Mouse (Mus musculus) liver, embryonic 16.5 days (tissue): ENCODE data around the gene Atad3a. TPM values are rescaled to one million over a fixed set of nuclear protein-coding genes. Genes with fewer than 3 reads are reported as not detected.

Experiments
- ATAC-seq: fragments of 200-750 bp; cut with Nextera tagmentation; 2 replicates; pipeline ENCODE4 v1.8.0; 2017; ENCODE audit warnings: low read depth, mild to moderate bottlenecking, moderate number of reproducible peaks, moderate library complexity
- H3K27ac ChIP-seq: fragments of 300-500 bp; sonication (generic); 2 replicates; pipeline ENCODE4 v1.5.1; 2014; ENCODE audit warnings: mild to moderate bottlenecking, low read length
- H3K27me3 ChIP-seq: fragments of 300-500 bp; sonication (generic); 2 replicates; pipeline ENCODE4 v1.6.1; 2014; ENCODE audit warnings: low read depth, low read length, mixed read lengths; ENCODE audit not compliant: control insufficient read depth, insufficient read depth
- H3K36me3 ChIP-seq: fragments of 300-500 bp; sonication (generic); 2 replicates; pipeline ENCODE4 v1.6.1; 2014; ENCODE audit warnings: mild to moderate bottlenecking; ENCODE audit not compliant: control insufficient read depth, insufficient read depth
- H3K4me1 ChIP-seq: fragments of 300-500 bp; sonication (generic); 2 replicates; pipeline ENCODE4 v1.6.1; 2014; ENCODE audit warnings: low read depth, low read length, mixed read lengths; ENCODE audit not compliant: control insufficient read depth
- H3K4me2 ChIP-seq: fragments of 300-500 bp; sonication (generic); 2 replicates; pipeline ENCODE4 v1.6.1; 2014; ENCODE audit warnings: low read depth, low read length, mixed read lengths
- H3K4me3 ChIP-seq: fragments of 300-500 bp; sonication (generic); 2 replicates; pipeline ENCODE4 v1.5.1; 2014; ENCODE audit warnings: low read depth, mild to moderate bottlenecking, low read length
- H3K9ac ChIP-seq: fragments of 300-500 bp; sonication (generic); 2 replicates; pipeline ENCODE4 v1.6.1; 2014; ENCODE audit warnings: low read depth, low read length
- H3K9me3 ChIP-seq: fragments of 300-500 bp; sonication (generic); replicated peaks from 2 replicates; pipeline ENCODE4 v1.6.1; 2016; ENCODE audit warnings: low read length; ENCODE audit not compliant: control insufficient read depth
- WGBS: fragments of 180-500 bp; shearing (Covaris S2); extraction: QIAGEN DNeasy Blood & Tissue Kit; methylation state at CpG from one replicate; pipeline ENCODE4 v1.1.7; 2014; ENCODE audit not compliant: insufficient replicate concordance; 5-methylcytosine and 5-hydroxymethylcytosine counted together
- polyA plus RNA-seq: library from polyadenylated mRNA; unstranded; fragments of >200 nt; fragmentation: Nextera tagmentation; extraction: Ambion mirVana; gene quantifications from 2 replicates; pipeline ENCODE4 v1.2.1, GENCODE M21; 2015

Gene Atad3a
- polyA plus RNA-seq, 1 experiment from 2014 or later: 49.5 TPM

GRCm38 (mm10) chr4:155735788-155736187 lies 25.1 kb downstream of the Atad3a start:
- Histone ChIP-seq H3K36me3 (no peaks in the 10 kb centered on the region; the same call in 1 of the 2 replicates), H3K4me3 (peak overlapping the region; percentile 77), H3K4me1 (peaks cover 17% of the 10 kb centered on the region), H3K9ac (no peak overlapping the region), H3K27me3 (0 out of 2 replicates have a peak, but pooled peaks cover 2% of the 10 kb centered on the region), H3K9me3 (no peaks in the 10 kb centered on the region), H3K27ac (no peak overlapping the region), H3K4me2 (peak overlapping the region; percentile 96; the same call in 1 of the 2 replicates)
- ATAC-seq: no peak
- WGBS: 62% methylated on average over 5 of the region's 5 CpGs

GRCm38 (mm10) chr4:155734951-155735702 lies 25.8 kb downstream of the Atad3a start:
- Histone ChIP-seq H3K36me3 (no peaks in the 10 kb centered on the region), H3K4me3 (peak overlapping the region; percentile 77), H3K4me1 (peaks cover 17% of the 10 kb centered on the region), H3K27me3 (0 out of 2 replicates have a peak, but pooled peaks cover 2% of the 10 kb centered on the region), H3K4me2 (peak overlapping the region; percentile 96), H3K9ac (peak overlapping the region; percentile 73), H3K27ac (peak overlapping the region; percentile 50), H3K9me3 (no peaks in the 10 kb centered on the region)
- ATAC-seq: peak; percentile 63
- under 1% methylated on average over 56 of the region's 79 CpGs for WGBS

DNA sequence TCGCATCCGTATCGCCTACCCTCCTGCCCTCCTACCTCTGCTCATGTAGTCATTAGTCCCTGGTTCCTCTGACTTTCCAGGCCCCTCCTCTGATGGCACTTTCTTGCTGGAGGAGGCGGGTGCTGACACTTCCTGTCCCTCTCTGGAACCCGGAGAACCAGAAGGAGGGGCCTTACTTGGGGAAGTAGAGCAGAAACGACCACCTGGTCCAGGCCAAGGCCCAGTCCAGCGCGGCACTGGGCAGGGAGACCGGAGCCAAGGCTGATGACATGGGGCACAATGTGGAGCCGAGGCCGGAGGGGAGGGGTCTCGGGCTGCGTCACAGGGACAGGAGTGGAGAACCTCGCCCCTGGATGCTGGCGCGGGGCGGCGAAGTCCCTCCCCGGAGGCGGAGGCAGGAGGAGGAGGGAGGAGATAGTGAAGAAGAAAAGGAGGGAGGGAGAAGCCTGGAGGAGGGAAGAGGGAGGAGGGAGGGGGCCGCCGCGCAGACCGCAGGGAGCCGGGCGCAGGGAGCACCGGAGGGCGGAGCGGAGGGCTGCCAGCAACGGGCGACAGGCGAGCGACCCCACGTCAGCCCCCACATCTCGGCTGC lies 26.4 kb downstream of the Atad3a start, which contains the start of gene Tmem240:
TSS of gene Tmem240 (plus strand) at position 451 of the 592 bp plus-strand sequence.
- peak; percentile 84 for ATAC-seq
- Histone ChIP-seq H3K9me3 (no peaks in the 10 kb centered on the region), H3K4me3 (peak within 1 kb of the TSS; percentile 77), H3K36me3 (no peaks in the 10 kb centered on the region), H3K4me1 (peaks cover 17% of the 10 kb centered on the region), H3K9ac (peak within 1 kb of the TSS; percentile 73), H3K4me2 (peak within 1 kb of the TSS; percentile 96), H3K27me3 (0 out of 2 replicates have a peak, but pooled peaks cover 2% of the 10 kb centered on the region), H3K27ac (peak within 1 kb of the TSS; percentile 50)
- WGBS: 2% methylated on average over 29 of the region's 35 CpGs

DNA sequence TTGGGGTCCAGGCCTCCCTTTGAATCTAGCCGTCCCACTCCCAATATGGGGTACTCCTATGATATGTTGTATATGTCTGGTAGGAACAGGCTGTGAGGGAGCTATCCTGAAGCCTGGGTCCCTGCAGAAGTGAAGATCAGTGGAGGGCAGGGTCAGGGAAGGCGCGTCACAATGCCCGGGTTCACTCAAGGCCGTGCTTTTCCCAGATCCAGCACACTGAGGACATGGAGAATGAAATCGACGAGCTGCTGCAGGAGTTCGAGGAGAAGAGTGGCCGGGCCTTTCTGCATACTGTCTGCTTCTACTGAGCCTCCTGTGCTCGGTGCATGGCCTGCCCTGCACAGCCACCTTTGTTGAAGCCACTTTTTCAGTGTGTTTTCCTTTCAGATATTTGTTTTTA lies 27.6 kb downstream of the Atad3a start:
- no peaks in the 10 kb centered on the region for H3K9me3 ChIP-seq
- H3K27ac ChIP-seq: no peak overlapping the region
- no peak overlapping the region for H3K9ac ChIP-seq
- H3K4me3 ChIP-seq: no peak overlapping the region
- 0 out of 2 replicates have a peak, but pooled peaks cover 2% of the 10 kb centered on the region for H3K27me3 ChIP-seq
- WGBS: 73% methylated on average over 10 of the region's 10 CpGs
- H3K4me2 ChIP-seq: no peak overlapping the region
- H3K4me1 ChIP-seq: peaks cover 17% of the 10 kb centered on the region
- ATAC-seq: no peak
- H3K36me3 ChIP-seq: no peaks in the 10 kb centered on the region

GRCm38 (mm10) chr4:155727993-155728392 lies 32.9 kb downstream of the Atad3a start:
- H3K4me1 ChIP-seq: no peaks in the 10 kb centered on the region
- H3K27me3 ChIP-seq: no peaks in the 10 kb centered on the region
- H3K4me3 ChIP-seq: no peak overlapping the region
- H3K27ac ChIP-seq: no peak overlapping the region
- ATAC-seq: no peak
- H3K9ac ChIP-seq: no peak overlapping the region
- H3K36me3 ChIP-seq: no peaks in the 10 kb centered on the region
- WGBS: 89% methylated on average over 2 of the region's 2 CpGs
- H3K9me3 ChIP-seq: no peaks in the 10 kb centered on the region
- H3K4me2 ChIP-seq: no peak overlapping the region

DNA sequence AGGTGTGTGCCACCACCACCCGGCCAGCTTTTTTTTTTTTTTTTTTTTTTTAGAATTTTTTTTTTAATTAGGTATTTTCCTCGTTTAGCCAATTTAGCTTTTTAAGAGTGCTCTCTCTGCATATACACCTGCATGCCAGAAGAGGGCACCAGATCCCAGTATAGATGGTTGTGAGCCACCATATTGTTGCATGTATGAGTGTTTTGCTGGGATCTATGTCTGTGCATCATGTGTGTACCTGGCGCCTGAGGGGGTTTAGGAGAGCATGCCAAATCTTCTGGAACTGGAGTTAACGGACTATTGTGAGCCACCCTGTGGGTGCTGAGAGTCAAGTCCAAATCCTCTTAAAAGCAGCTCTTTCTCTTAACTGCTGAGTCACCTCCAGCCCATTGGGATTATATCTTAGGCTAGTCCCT lies 39.2 kb downstream of the Atad3a start:
- no peak for ATAC-seq
- Histone ChIP-seq H3K9ac (no peak overlapping the region), H3K36me3 (peaks cover 7% of the 10 kb centered on the region), H3K4me2 (no peak overlapping the region), H3K27me3 (no peaks in the 10 kb centered on the region), H3K4me3 (no peak overlapping the region), H3K4me1 (no peaks in the 10 kb centered on the region; the same call in 1 of the 2 replicates), H3K9me3 (no peaks in the 10 kb centered on the region), H3K27ac (no peak overlapping the region)
- WGBS: 40% methylated on average over 4 of the region's 4 CpGs

DNA sequence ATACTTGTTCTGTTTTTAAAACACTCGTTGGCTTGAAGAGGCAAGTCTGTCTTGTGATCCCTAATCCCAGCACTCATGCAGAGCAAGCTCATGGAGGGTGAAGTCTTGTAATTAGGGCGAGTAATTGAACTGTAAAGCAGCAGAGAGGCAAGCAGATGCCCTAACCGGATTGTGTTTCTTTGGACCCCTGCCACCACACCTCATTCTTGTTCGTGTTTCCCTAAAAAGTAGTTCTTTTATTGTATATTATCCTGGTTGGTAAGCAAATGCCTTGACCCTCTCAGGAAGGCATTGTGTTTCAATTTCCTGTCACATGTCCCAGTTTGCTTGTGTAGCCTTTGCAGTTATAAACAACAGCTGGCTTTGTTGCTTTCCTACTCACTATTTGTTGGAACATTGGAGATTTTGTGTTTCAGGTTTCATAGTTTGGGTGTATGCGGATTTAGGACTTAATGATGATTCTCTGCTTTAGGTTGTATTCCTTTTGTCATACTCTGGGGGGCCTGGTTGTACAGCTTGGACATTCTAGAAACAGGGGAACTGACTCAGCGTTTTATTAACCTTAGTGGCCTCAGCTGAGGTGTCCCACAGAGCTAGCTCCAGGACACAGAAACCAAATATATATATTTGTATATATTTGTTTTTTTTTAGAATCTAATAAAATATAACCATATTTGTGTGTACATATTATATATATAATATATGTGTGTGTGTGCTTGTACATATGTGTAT lies 50.2 kb downstream of the Atad3a start:
- Histone ChIP-seq H3K27ac (no peak overlapping the region), H3K9ac (0 out of 2 replicates have a peak overlapping the region, but pooled peaks have one; percentile 7), H3K27me3 (no peaks in the 10 kb centered on the region), H3K36me3 (peaks cover under 1% of the 10 kb centered on the region; the same call in 1 of the 2 replicates), H3K9me3 (no peaks in the 10 kb centered on the region), H3K4me2 (no peak overlapping the region), H3K4me3 (no peak overlapping the region), H3K4me1 (peaks cover 15% of the 10 kb centered on the region)
- ATAC-seq: no peak
- 36% methylated on average over 6 of the region's 6 CpGs for WGBS

DNA sequence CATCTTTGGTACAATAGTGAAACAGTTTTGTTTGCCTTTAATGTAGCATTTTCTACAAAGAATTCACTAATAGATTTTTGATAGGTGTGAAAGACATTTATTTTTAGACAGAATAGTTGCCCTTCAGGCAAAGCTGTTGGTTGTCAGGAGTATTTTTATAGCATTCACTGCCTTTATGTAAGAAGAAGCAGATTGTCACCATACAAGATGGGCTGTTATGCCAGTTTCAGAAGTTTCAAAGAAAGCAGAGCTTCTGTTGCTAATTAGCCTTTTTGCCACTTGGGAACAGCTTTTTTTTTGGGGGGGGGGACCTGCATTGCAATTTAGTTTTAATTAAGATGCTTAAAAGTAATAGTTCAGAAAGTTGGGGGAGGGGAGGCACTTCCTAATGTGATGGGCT lies 51.9 kb downstream of the Atad3a start:
- H3K4me1 ChIP-seq: peaks cover 18% of the 10 kb centered on the region
- no peak overlapping the region for H3K4me3 ChIP-seq
- H3K27me3 ChIP-seq: no peaks in the 10 kb centered on the region
- H3K27ac ChIP-seq: no peak overlapping the region
- H3K9me3 ChIP-seq: no peaks in the 10 kb centered on the region
- no peak overlapping the region for H3K4me2 ChIP-seq
- no peak for ATAC-seq
- no peaks in the 10 kb centered on the region for H3K36me3 ChIP-seq
- H3K9ac ChIP-seq: no peak overlapping the region
